Mouse (Mus musculus): ENCODE measurements at regions not wholly inside any gene's neighbourhood (a gene's known extent, or its start where the extent isn't known, plus 50 kb on each side); places are given as distances from the start of the nearest gene placed in this dataset.

DNA sequence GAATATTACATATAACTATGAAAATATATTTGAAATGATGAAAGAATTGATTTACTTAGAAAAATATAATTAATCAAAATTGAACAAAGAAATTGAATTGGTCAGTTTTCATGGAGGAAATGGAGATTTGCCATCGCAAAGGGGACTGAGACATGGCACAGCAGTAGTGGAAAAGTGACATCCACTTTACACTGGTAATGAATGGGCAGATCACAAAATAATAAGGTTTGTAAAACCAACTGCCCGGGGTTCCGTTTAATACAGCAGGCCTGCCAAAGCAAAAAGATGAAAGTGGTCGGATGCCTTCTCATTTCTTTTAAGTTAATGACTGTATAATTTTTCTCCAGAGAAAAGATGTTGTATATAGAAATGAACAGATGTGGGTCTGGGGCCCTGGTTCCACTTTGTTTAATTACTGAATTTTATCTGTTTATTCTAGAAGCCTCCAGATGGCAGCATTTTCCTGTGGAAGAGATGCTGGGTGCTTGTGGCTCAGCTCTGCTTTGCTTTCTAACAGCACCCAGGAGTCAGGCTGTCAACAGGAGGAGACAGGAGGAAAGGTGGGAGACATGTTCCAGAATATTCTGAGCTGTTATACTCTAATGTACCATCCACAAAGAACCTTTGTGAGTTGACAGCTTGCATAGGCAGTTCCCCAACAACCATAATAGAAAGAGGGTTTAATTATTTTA is 75.6 kb upstream of the Fbxl17 start:
- no peaks in the 10 kb centered on the region for H3K4me1 ChIP-seq (replicated peaks; ENCODE audit: control insufficient read depth, insufficient read depth, low read length)
- no peak for TF ChIP-seq POLR2A (IDR thresholded peaks at IDR 0.05; ENCODE audit: control insufficient read depth, extremely low read depth, insufficient read depth, low read length, poor library complexity)
- no peak for TF ChIP-seq CTCF (IDR thresholded peaks at IDR 0.05; ENCODE audit: borderline replicate concordance, control insufficient read depth, extremely low read depth, insufficient read depth, low read length, poor library complexity)
- WGBS = 85% methylated on average over 4 of the region's 4 CpGs
- no peaks in the 10 kb centered on the region for H3K27me3 ChIP-seq (ENCODE audit: control insufficient read depth, insufficient read depth, low read length)
- no peaks in the 10 kb centered on the region for H3K36me3 ChIP-seq (ENCODE audit: control insufficient read depth, insufficient read depth, low read length)
- no peak overlapping the region for H3K27ac ChIP-seq (ENCODE audit: control insufficient read depth, insufficient read depth, low read length)
- H3K4me3 ChIP-seq (ENCODE audit: control insufficient read depth, insufficient read depth, low read length) = no peak overlapping the region
- no peak for DNase-seq

DNA sequence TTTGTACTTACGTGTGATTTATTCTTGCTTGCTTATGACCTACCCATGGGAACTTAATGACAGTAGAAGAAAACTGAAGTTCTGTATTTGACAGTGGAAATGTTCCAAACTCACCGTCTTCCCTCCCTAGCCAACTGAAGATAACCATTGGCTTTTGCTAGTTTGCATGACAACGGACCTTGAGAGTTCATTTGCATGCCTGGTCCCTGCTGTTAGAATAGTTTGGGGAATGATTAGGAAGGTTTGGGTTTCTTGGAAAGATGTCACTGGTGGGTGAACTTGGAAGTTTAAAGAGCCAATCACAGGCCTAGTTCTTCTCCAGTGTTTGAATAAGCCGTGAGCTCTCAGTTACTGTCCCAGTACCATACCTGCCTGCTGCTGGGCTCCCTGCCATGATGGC is 83.1 kb upstream of the Fbxl17 start:
- Histone ChIP-seq H3K4me3 (ENCODE audit: control insufficient read depth, insufficient read depth, low read length) (no peak overlapping the region), H3K36me3 (ENCODE audit: control insufficient read depth, insufficient read depth, low read length) (no peaks in the 10 kb centered on the region), H3K4me1 (replicated peaks; ENCODE audit: control insufficient read depth, insufficient read depth, low read length) (no peaks in the 10 kb centered on the region), H3K27ac (ENCODE audit: control insufficient read depth, insufficient read depth, low read length) (no peak overlapping the region), H3K27me3 (ENCODE audit: control insufficient read depth, insufficient read depth, low read length) (no peaks in the 10 kb centered on the region)
- WGBS = 85% methylated on average over 4 of the region's 4 CpGs
- TF ChIP-seq POLR2A (IDR thresholded peaks at IDR 0.05; ENCODE audit: control insufficient read depth, extremely low read depth, insufficient read depth, low read length, poor library complexity) = no peak
- no peak for TF ChIP-seq CTCF (IDR thresholded peaks at IDR 0.05; ENCODE audit: borderline replicate concordance, control insufficient read depth, extremely low read depth, insufficient read depth, low read length, poor library complexity)
- DNase-seq = no peak

DNA sequence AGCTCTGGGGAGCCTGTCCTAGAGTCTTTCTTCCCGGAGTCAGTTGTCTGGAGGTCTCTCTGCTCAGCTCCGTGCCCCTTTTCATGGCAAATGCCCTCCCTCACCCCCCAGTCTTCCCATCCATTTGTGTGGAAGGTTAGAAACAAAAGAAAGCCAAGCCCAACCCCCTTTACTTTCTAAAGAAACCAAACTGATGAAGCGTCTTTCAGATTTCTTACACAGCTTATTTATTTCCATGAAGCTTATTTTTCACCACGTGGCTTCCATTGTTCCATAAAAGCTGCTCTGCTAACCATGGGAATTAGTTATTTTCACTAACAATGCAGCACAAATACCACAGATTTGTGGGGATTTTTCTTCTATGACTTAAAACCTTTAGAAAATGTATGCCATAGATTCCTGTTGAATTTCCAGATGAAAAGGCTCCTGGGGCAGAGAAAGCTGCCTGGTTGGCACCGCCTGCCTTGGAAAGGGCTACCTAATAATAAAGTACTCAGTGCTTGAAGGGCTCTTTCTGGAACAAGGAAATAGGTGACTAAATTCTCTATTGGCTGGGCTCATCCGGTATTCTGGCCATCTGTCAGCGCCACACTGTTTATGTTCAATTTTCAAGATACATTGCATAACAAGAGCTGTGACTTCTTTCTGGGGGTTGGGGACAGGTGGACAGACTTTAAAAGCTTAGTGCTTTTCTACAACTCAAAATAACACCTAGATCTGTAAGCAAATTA is 107.4 kb upstream of the Fbxl17 start:
- H3K27me3 ChIP-seq (ENCODE audit: control insufficient read depth, insufficient read depth, low read length) = no peaks in the 10 kb centered on the region
- no peak for DNase-seq
- TF ChIP-seq CTCF (IDR thresholded peaks at IDR 0.05; ENCODE audit: borderline replicate concordance, control insufficient read depth, extremely low read depth, insufficient read depth, low read length, poor library complexity) (no peak), POLR2A (IDR thresholded peaks at IDR 0.05; ENCODE audit: control insufficient read depth, extremely low read depth, insufficient read depth, low read length, poor library complexity) (no peak)
- H3K4me3 ChIP-seq (ENCODE audit: control insufficient read depth, insufficient read depth, low read length) = no peak overlapping the region
- H3K36me3 ChIP-seq (ENCODE audit: control insufficient read depth, insufficient read depth, low read length) = no peaks in the 10 kb centered on the region
- no peaks in the 10 kb centered on the region for H3K4me1 ChIP-seq (replicated peaks; ENCODE audit: control insufficient read depth, insufficient read depth, low read length)
- WGBS = 78% methylated on average over 7 of the region's 7 CpGs
- no peak overlapping the region for H3K27ac ChIP-seq (ENCODE audit: control insufficient read depth, insufficient read depth, low read length)

DNA sequence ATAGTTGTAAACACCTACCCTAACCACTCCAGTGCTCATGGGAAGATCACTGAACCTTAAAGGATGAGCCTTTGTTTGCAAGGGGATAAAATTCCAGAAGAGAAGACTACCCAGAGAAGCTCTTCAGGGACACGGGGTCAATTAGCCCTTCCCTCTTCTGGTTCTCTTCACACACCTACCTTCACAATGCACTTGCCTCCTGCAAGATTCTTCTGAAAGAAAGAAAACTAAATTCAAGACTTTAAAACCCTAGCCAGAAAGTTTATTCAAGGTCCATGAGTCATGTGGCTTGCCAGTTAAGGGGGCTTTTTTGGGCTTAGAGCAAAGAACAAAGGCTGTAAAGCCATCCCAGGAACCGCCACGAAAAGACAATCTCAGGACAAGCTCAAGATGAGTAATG is 122.9 kb upstream of the Fbxl17 start:
- no peaks in the 10 kb centered on the region for H3K4me1 ChIP-seq (replicated peaks; ENCODE audit: control insufficient read depth, insufficient read depth, low read length)
- no peak for DNase-seq
- TF ChIP-seq POLR2A (IDR thresholded peaks at IDR 0.05; ENCODE audit: control insufficient read depth, extremely low read depth, insufficient read depth, low read length, poor library complexity) = no peak
- no peak for TF ChIP-seq CTCF (IDR thresholded peaks at IDR 0.05; ENCODE audit: borderline replicate concordance, control insufficient read depth, extremely low read depth, insufficient read depth, low read length, poor library complexity)
- no peaks in the 10 kb centered on the region for H3K36me3 ChIP-seq (ENCODE audit: control insufficient read depth, insufficient read depth, low read length)
- H3K27ac ChIP-seq (ENCODE audit: control insufficient read depth, insufficient read depth, low read length) = no peak overlapping the region
- 66% methylated on average over 3 of the region's 3 CpGs for WGBS
- no peaks in the 10 kb centered on the region for H3K27me3 ChIP-seq (ENCODE audit: control insufficient read depth, insufficient read depth, low read length)
- H3K4me3 ChIP-seq (ENCODE audit: control insufficient read depth, insufficient read depth, low read length) = no peak overlapping the region

DNA sequence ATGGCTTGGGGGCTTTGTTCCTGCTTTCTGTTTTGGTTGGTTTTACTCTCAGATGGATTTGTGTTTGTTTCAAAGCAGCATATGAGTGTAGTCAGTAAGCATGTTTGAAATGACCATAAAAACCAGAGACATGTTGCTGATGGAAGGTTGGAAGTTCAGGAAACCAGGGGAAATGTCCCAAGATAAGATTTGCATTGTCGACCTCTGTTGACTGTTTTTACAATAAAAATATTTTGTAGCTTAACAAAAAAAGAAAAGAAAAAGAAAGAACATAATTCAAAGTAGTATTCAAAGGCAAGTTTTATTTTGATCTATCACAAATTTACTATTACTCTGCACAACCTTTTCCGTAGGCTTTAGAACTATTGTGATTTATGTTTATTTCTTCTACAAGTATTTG is 137.8 kb upstream of the Fbxl17 start:
- TF ChIP-seq CTCF (IDR thresholded peaks at IDR 0.05; ENCODE audit: borderline replicate concordance, control insufficient read depth, extremely low read depth, insufficient read depth, low read length, poor library complexity) = no peak
- TF ChIP-seq POLR2A (IDR thresholded peaks at IDR 0.05; ENCODE audit: control insufficient read depth, extremely low read depth, insufficient read depth, low read length, poor library complexity) = no peak
- no peak for DNase-seq
- no peak overlapping the region for H3K27ac ChIP-seq (ENCODE audit: control insufficient read depth, insufficient read depth, low read length)

DNA sequence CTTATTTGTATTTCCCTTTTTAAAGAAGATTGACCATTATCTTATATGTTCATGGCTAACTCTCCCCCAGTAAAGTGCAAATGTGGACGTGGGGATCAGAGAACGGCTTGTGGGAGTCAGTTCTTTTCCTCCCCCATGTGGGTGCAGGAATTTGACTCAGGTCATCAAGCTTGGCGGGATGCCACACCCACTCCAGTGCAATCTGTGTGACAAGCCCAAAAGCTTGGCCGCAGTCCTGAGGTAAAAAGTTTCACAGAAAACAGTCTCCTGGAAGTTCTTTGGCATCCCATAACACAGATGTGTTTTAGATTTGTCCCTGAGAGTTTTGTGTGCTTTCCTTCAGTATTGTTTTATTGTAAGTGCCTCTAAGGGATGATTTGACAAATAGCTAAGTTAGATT is 144.6 kb upstream of the Fbxl17 start:
- no peaks in the 10 kb centered on the region for H3K4me1 ChIP-seq (replicated peaks; ENCODE audit: control insufficient read depth, insufficient read depth, low read length)
- no peaks in the 10 kb centered on the region for H3K36me3 ChIP-seq (ENCODE audit: control insufficient read depth, insufficient read depth, low read length)
- no peak overlapping the region for H3K4me3 ChIP-seq (ENCODE audit: control insufficient read depth, insufficient read depth, low read length)
- TF ChIP-seq CTCF (IDR thresholded peaks at IDR 0.05; ENCODE audit: borderline replicate concordance, control insufficient read depth, extremely low read depth, insufficient read depth, low read length, poor library complexity) (no peak), POLR2A (IDR thresholded peaks at IDR 0.05; ENCODE audit: control insufficient read depth, extremely low read depth, insufficient read depth, low read length, poor library complexity) (no peak)
- DNase-seq = no peak
- H3K27me3 ChIP-seq (ENCODE audit: control insufficient read depth, insufficient read depth, low read length) = no peaks in the 10 kb centered on the region
- 89% methylated on average over 4 of the region's 4 CpGs for WGBS
- no peak overlapping the region for H3K27ac ChIP-seq (ENCODE audit: control insufficient read depth, insufficient read depth, low read length)

More for the DNA sequence above, 137.8 kb upstream of the Fbxl17 start:
- 66% methylated on average over 2 of the region's 2 CpGs for WGBS
- Histone ChIP-seq H3K4me1 (replicated peaks; ENCODE audit: control insufficient read depth, insufficient read depth, low read length) (no peaks in the 10 kb centered on the region), H3K27me3 (ENCODE audit: control insufficient read depth, insufficient read depth, low read length) (no peaks in the 10 kb centered on the region), H3K4me3 (ENCODE audit: control insufficient read depth, insufficient read depth, low read length) (no peak overlapping the region), H3K36me3 (ENCODE audit: control insufficient read depth, insufficient read depth, low read length) (no peaks in the 10 kb centered on the region)
